Mouse (Mus musculus): Measurements from ENCODE around the gene Spag9. TPM values are rescaled to one million over a fixed set of nuclear protein-coding genes. Genes with fewer than 3 reads are reported as not detected.

Spag9 gene
- total RNA-seq, 4 experiments from 2014 or later = 247 to 289 (median 277) TPM

DNA sequence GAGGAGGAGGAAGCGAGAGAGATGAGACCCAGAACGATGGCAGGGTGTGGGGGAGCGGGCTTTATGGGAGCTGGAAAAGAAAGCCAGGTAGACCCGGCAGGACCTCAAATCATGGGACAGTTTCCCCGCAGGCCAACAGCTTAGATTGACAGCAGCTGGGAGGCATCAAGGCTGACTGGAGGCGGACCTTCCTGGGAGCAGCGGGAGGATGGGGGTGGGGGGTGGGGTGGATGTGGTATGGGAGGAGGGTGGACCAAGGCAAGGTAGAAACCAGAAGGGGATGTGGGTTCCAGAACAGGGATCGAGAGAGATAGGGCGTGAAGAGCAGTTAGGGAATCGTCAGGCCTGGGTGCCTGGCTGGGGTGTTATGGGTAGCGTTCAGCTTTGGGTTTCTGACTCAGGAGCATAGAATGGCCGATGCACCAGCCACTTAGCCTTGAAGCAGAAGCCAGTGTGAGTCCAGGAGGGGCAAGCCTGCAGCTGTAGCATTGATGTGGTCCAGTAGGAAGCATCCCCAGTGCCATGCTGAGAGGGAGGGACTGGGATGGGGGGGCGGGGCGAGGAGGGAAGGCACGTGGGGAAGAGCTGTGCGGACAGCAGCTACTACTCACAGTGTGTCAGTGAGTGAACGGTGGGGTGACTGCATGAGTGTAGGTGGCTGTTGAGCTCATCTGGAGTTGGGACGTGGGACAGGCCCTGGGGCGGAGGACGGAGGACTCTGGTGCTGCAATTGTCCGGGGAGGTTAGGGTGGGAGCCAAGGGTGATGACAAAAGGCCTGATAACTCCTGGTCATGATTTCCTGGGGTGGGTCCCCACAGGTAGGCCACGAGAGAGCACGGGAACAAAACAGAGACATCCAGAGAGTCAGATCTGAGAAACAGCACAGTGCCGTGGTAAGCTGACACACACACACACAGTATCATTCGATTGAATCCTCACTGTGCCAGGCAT, 154.9 kb downstream of the Spag9 start:
- DNase-seq (ENCODE audit: low spot score in 2 of 2) = no peak

- no peak for DNase-seq (ENCODE audit: low spot score in 2 of 2)
These were observed 158.3 kb downstream of the Spag9 start for GRCm38 (mm10) chr11:94154201-94154600.

DNA sequence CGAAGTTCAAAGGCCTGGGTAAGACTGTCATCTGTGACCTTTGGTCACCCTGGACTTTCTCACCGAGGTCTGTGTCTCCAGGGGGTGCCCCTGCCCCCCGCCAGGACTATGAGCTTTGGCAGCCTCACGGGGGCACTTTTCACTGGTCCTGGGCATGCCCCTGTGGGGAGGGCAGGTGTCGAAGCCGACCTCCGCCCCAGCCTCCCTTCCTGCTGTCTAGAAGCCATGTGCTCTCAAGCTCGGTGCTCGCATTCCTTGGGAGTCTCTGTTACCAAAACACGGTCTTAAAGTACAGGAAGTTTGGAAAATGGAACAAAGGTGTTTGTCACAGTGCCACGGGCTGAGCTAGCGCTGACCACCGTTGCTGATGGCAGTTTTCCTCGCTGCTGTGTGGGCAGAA, 162.6 kb downstream of the Spag9 start:
- no peak for DNase-seq (ENCODE audit: low spot score in 2 of 2)

GRCm38 (mm10) chr11:94159066-94159880, 163.4 kb downstream of the Spag9 start:
- DNase-seq (ENCODE audit: low spot score in 2 of 2) = no peak

DNA sequence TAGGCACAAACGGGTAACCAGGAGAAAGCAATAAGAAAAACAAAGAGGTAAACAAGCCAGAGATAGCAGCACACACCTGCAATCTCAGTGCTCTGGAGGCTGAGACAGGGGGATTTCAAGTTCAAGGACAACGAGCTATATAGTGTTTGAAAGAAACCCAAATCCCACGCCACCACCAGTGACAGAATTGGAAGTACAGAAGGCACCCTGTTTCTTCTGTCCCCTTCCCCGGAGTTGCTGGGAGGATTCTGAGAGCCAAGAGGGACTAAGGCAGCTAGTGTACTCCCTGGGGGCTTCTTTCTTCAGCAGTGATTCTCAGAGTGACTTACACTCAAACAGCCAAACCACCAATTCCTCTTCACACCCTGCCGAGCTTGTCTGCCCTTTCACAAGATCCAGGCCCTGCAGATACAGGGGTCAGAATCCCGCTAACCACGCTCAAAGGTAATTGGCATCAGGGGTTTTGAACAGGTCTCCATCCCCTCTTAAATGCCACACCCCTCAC, 164.1 kb downstream of the Spag9 start:
- no peak for DNase-seq (ENCODE audit: low spot score in 2 of 2)

DNA sequence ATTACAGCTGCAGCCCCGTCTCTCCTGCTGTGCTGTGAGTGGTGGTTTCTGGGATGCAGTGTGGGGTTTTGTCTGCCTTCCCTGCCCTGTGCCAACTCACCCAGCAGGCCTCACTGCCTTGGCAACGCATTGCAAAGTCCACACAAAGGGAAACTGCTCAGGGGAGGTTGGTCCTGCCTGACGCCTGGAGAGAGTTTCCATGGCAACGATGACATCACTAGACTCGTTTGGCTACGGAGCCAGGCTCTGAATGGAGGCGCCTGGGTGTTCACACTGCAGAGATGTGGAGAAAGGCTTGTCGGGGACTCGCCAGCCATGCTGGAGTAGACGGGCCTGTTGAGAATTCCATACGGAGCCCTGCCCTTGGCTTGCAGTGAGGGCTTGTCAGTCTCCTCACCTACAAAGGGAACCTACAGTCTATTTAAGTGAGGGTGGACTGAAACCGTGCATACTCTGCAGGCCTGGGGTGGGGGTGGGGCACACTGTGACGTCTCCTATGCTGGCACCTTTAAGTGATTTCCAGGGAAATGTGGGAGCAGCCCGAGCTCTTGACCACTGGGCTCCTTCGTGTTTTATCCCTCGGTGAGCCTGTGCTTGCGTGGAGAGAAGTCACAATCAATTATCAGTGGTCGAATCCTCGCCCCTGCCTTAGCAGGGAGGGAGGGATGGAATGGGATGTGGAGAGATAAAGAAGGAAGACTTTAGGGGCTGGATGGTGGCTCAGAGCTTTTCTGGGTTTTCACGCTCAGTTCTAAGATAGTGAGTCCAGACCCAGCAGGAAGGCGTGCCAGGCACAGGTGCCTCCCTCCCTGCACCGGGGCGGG, 164.8 kb downstream of the Spag9 start:
- DNase-seq (ENCODE audit: low spot score in 2 of 2) = peak; percentile 88 to 98

GRCm38 (mm10) chr11:94161267-94161646, 165.4 kb downstream of the Spag9 start:
- peak in 1 of 2 experiments; percentile 16 for DNase-seq (ENCODE audit: low spot score in 2 of 2)

DNA sequence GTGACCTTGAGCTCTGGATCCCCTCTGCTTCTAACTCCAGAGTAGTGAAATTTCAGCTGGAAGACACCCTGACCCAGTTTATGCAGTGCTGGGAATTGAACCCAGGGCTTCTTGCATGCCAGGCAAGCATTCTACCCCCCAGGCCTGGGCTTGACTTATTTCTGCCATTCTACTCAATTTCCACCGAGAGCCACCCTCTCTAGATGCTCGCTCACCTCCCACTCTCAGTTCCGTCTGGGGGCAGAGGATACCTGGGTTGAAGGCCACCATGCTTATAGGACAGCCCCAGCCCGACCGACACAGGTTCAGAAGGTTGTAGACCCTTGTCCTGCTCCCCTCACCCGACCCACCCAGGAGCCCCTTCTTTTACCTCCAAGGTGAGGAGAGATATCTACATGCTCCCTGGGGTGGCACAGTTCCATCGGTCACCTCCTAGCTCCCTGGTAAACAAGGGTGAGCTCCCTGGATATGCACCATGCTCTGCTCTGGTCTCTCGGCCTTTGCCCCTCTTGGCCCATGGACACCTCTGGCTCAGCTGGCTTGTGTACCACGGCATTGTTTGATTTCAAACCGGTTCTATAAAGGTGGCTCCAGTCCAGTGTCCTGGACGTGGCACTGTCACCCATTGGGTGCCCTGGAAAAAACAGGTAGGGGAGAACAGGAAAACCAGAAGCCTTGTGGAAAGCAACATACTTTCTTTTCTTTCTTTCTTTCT, 166.1 kb downstream of the Spag9 start:
- DNase-seq (ENCODE audit: low spot score in 2 of 2) = no peak

- no peak for DNase-seq (ENCODE audit: low spot score in 2 of 2)
These were observed 167.3 kb downstream of the Spag9 start for GRCm38 (mm10) chr11:94163005-94163767.

- DNase-seq (ENCODE audit: low spot score in 2 of 2) = no peak
These were observed 169.9 kb downstream of the Spag9 start for GRCm38 (mm10) chr11:94165745-94166144.

DNA sequence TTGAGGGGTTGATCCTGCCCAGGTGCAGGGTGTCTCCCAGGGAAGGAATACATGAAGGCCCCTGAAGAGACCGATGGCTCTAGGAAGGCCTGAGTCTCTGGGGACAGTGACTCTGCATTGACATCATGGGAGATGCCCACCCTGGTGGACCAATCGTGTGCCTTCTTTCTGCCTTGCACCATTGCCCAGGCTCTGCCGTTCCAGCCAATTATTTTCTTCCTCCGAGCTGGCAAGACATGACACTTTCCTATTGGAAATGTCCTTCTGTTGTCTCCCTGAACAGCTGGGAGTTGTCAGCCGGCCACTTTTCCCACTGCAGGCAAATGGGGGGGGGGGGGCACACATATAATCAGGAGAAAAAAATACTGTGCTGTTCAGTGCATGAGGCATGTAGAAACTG, 172.3 kb downstream of the Spag9 start:
- no peak for DNase-seq (ENCODE audit: low spot score in 2 of 2)

GRCm38 (mm10) chr11:94169596-94169995, 173.7 kb downstream of the Spag9 start:
- DNase-seq (ENCODE audit: low spot score in 2 of 2) = no peak

DNA sequence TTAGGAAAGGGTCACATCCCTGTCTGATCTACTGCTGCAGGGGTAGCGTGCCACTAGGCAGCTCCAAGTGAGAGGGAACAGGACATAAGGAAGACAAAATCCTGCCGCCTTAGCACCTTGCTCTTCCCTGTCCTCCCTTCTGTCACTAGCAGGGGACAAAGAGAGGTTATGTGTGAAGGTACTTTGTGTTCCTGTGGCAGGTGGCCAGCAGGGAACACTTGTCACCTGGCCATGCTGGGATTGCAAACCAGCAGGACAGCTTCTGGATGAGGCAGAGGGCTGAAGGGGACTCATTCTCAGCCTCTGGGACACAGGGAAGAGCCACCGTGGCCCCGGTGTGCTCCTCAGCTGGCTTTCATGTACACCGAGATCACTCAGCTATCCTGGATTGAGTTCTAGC, 175.8 kb downstream of the Spag9 start:
- no peak for DNase-seq (ENCODE audit: low spot score in 2 of 2)

DNA sequence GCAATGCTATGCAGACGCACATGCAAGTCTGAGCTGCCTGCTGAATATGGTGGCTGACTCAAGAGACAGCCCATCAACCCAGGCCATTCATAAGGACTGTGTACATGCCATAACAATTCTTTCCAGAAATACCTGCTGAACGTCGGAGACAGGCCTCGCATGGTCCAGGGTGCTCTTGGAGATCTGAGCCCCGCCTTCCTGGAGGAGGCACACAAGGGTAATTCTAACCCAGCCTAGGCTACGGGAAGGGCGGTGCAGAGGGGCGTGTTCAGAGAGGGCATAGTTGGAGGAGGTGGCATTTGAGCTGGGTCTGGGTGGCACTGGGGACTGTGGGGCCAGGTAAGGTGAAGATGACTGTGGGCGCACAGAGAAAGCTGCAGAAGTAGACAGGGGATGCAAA, 176.3 kb downstream of the Spag9 start:
- DNase-seq (ENCODE audit: low spot score in 2 of 2) = no peak

GRCm38 (mm10) chr11:94173726-94174146, 177.8 kb downstream of the Spag9 start:
- DNase-seq (ENCODE audit: low spot score in 2 of 2) = no peak

DNA sequence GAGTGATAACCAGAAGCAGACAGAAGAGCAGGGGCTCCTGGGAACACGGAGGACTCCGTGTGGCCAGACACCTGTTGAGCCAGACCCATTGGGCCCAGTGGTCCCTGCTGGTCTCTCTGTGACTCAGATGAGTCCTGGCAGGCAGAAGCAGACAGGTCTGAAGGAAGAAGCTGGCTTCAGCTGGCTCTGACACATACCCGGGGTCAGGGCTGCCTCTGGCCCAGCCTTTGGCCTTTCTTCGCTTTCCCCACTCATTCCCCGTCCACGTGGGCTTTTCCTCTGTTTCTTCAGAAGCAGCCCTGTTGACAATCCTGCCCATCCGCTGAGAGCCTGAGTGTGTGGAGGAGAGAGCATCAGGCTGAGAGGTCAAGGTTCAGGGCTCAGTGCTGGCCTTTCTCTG, 179.4 kb downstream of the Spag9 start:
- no peak for DNase-seq (ENCODE audit: low spot score in 2 of 2)
